Mouse (Mus musculus) kidney, adult 2 months (tissue): ENCODE data around the gene Traf3ip3. TPM values are rescaled to one million over a fixed set of nuclear protein-coding genes. Genes with fewer than 3 reads are reported as not detected.

Experiments
- DNase-seq: peaks from one replicate; pipeline ENCODE4 v3.0.0; 2021
- H3K27ac ChIP-seq: fragments of 200-500 bp; 2 replicates; pipeline ENCODE4 v1.5.1; 2012; ENCODE audit warnings: low read depth, low read length, control low read depth, inconsistent platforms; ENCODE audit not compliant: insufficient read depth
- H3K27me3 ChIP-seq: fragments of 200-500 bp; replicated peaks from 2 replicates; pipeline ENCODE4 v1.6.1; 2012; ENCODE audit warnings: mild to moderate bottlenecking, moderate library complexity, low read length, inconsistent platforms; ENCODE audit not compliant: control insufficient read depth, insufficient read depth
- H3K36me3 ChIP-seq: fragments of 200-500 bp; 2 replicates; pipeline ENCODE4 v1.6.1; 2012; ENCODE audit warnings: mild to moderate bottlenecking, moderate library complexity, low read length, inconsistent platforms; ENCODE audit not compliant: control insufficient read depth, insufficient read depth
- H3K4me1 ChIP-seq: fragments of 200-500 bp; 2 replicates; pipeline ENCODE4 v1.6.1; 2011; ENCODE audit warnings: low read length; ENCODE audit not compliant: control insufficient read depth, insufficient read depth
- H3K4me3 ChIP-seq: fragments of 200-500 bp; 2 replicates; pipeline ENCODE4 v1.5.1; 2011; ENCODE audit warnings: mild to moderate bottlenecking, low read depth, low read length, control low read depth; ENCODE audit not compliant: insufficient read depth
- CTCF ChIP-seq: fragments of 200-500 bp; conservative IDR thresholded peaks from 2 replicates; pipeline ENCODE4 v1.5.1; 2011; ENCODE audit warnings: low read depth, mild to moderate bottlenecking, control low read depth, low read length, moderate library complexity, mixed read lengths; ENCODE audit not compliant: insufficient read depth, insufficient read length
- POLR2A ChIP-seq: fragments of 200-500 bp; IDR thresholded peaks from one replicate; pipeline ENCODE4 v1.6.1; 2011; ENCODE audit warnings: low read depth, low read length, control low read depth
- WGBS: fragments of 180-500 bp; shearing (Covaris S2); methylation state at CpG from one replicate; pipeline ENCODE4 v1.1.7; 2018; 5-methylcytosine and 5-hydroxymethylcytosine counted together
- polyA plus RNA-seq: library from polyadenylated mRNA; depleted of rRNA; stranded (reverse); fragments of >200 nt; gene quantifications from 2 replicates; pipeline ENCODE4 v1.2.3, GENCODE M21; 2012

The Traf3ip3 gene
- polyA plus RNA-seq, 1 experiment: 3.2 TPM

DNA sequence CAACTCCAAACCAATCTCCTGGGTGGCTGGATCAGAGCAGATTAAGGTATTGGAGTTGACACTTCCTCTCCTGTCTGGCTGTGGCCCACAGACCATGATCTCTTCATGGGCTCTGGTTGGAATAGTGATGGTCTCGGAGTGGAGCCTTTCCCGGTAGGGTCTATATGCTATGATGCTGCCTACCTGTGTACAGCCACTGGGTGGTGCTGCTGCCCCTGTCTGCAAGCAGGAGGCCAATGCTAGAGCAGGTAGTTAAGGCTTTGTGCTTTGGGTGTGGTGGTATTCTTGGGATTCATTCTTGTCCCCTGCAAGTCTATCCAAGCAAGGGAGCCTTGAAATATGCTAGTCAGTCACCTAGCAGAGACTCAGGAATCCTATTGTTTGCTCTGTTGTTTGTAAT lies 6.7 kb upstream of the Traf3ip3 start:
- no peak overlapping the region for H3K4me3 ChIP-seq
- DNase-seq: peak; percentile 81
- no peaks in the 10 kb centered on the region for H3K36me3 ChIP-seq
- TF ChIP-seq CTCF: peak; percentile 97
- TF ChIP-seq POLR2A: no peak
- WGBS: 28% methylated on average over 2 of the region's 2 CpGs
- peaks cover 7% of the 10 kb centered on the region; the same call in 1 of the 2 replicates for H3K4me1 ChIP-seq
- no peaks in the 10 kb centered on the region for H3K27me3 ChIP-seq
- no peak overlapping the region for H3K27ac ChIP-seq

DNA sequence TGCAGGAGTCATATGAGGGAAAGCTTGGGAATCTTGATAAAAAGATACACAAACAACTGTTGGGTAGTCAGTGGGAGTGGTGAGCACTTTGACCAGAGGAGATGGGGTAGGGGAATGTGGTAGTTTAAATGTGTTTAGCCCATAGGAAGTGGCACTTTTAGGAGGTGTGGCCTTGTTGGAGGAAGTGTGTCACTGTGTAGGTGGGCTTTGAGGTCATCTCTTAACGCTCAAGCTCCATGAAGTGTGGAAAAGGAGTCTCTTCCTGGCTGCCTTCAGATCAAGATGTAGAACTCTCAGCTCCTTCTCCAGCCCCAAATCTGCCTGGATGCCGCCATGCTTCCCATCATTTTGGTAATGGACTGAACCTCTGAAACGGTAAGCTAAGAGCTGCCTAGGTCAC lies 6.0 kb upstream of the Traf3ip3 start, which contains the start of gene Lamb3:
Gene Lamb3, plus strand, starts transcription at position 197 of the 400 bp plus-strand sequence.
- WGBS: 85% methylated on average over 3 of the region's 3 CpGs
- no peaks in the 10 kb centered on the region for H3K27me3 ChIP-seq
- H3K4me1 ChIP-seq: peaks cover 7% of the 10 kb centered on the region; the same call in 1 of the 2 replicates
- H3K36me3 ChIP-seq: no peaks in the 10 kb centered on the region
- no peak for TF ChIP-seq CTCF
- TF ChIP-seq POLR2A: no peak
- no peak within 1 kb of the TSS for H3K4me3 ChIP-seq
- DNase-seq: no peak
- no peak within 1 kb of the TSS for H3K27ac ChIP-seq

DNA sequence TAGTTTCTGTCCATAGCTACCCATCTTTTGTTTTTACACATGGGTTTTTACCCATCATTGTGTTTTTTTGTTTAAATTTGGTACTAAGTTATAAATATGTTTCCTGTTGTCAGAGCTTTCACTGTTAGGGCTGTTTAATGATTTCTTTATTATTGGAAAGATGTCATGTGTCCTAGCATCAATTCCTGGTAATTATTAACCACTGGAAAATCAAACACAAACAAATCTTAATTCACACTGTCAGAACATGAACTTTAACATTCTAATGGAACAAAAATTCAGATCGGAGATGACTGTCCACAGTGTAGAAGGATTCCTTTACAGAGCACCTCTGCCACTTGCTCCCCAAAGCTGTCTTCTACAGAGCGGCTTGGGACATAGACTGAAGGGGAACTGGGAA lies 3.9 kb upstream of the Traf3ip3 start:
- H3K27ac ChIP-seq: peak overlapping the region; percentile 91
- TF ChIP-seq POLR2A: no peak

DNA sequence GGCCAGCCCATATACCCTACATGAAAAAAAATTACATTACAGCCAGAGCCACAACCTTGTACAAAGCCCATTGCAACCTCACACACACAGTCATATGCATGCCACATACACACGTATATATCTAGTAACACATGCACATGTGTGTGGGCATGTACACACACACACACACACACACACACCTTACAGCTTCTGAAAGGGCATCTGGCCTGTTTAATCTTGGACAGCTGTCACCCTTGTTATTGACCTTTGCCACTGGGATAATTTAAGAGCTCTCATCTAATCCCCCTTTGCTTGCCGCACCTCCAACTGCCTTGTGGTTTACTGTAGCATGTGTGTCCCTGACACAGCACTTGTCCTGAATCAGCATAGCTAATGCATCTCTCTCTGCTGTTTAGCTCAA lies 2.3 kb upstream of the Traf3ip3 start:
- TF ChIP-seq POLR2A (no peak), CTCF (no peak)
- no peak for DNase-seq
- H3K4me3 ChIP-seq: no peak overlapping the region
- no peaks in the 10 kb centered on the region for H3K27me3 ChIP-seq
- H3K4me1 ChIP-seq: peaks cover 7% of the 10 kb centered on the region; the same call in 1 of the 2 replicates
- no peak overlapping the region for H3K27ac ChIP-seq
- WGBS: 86% methylated on average over 2 of the region's 2 CpGs
- H3K36me3 ChIP-seq: no peaks in the 10 kb centered on the region

More for the DNA sequence above, 3.9 kb upstream of the Traf3ip3 start:
- WGBS: 48% methylated on average over 2 of the region's 2 CpGs
- H3K36me3 ChIP-seq: no peaks in the 10 kb centered on the region
- DNase-seq: peak; percentile 74
- peaks cover 7% of the 10 kb centered on the region; the same call in 1 of the 2 replicates for H3K4me1 ChIP-seq
- H3K4me3 ChIP-seq: no peak overlapping the region
- no peaks in the 10 kb centered on the region for H3K27me3 ChIP-seq

DNA sequence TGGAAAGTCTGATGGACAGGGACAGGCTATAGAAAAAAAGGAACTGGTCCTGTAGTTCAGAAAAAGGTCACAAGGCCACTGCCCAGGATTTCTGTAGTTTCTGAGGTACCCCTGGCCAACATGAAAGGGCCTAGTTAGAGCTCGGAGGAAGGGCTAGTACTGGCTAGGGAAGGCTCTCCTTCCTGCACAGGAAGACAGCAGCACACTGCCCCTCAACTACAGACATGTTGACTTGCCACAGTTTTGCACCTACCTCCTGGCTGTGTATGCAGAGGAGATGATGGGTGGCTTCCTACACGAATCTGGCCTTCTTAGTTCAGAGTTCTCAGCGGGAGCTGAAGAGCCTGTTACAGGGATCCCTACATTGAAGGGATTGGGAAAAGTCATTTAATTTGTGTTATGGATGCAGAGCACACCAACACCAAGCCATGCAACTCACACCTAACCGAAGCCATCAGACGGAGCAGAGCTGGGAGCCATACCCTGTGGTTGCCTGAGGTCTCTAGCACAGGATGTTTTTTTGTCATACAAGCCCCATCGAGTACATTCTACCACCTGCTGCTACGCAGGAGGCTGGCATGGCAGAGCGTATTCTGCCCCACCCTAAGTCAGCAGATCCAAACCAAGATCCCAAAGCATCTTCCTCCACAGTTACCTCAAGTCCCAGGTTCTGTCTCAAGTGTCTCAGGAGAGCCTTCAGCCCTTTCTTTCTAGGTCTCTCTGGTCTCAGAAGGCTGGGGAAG lies 692 bp downstream of the Traf3ip3 start:
- no peak for TF ChIP-seq CTCF
- TF ChIP-seq POLR2A: no peak
- Histone ChIP-seq H3K4me1 (peaks cover 3% of the 10 kb centered on the region; the same call in 1 of the 2 replicates), H3K27ac (no peak overlapping the region), H3K4me3 (no peak overlapping the region), H3K36me3 (no peaks in the 10 kb centered on the region), H3K27me3 (no peaks in the 10 kb centered on the region)
- DNase-seq: no peak
- 88% methylated on average over 8 of the region's 8 CpGs for WGBS

DNA sequence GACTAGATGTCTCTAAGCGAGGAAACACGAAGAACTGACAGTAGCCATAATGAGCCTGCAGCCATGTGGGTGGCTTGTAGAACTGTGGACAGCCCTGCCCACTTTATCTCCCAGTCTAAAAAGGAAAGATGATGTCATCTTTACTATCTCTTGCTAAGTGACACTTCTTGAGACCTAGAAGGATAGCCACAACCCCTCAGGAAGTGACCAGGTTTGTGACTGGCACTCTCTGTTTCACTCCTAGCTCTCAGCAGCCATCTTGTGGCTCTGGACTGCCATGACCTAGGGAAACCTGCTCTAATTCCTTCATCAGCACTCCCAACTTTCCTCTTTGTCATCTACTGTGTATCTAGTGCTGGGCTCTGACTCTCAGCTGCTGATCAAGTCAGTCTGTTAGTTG lies 3.2 kb downstream of the Traf3ip3 start:
- Histone ChIP-seq H3K4me1 (no peaks in the 10 kb centered on the region), H3K36me3 (no peaks in the 10 kb centered on the region), H3K4me3 (no peak overlapping the region), H3K27me3 (no peaks in the 10 kb centered on the region), H3K27ac (no peak overlapping the region)
- no peak for TF ChIP-seq POLR2A
- peak; percentile 43 for TF ChIP-seq CTCF
- DNase-seq: no peak
- WGBS: 83% methylated on average over 2 of the region's 2 CpGs

DNA sequence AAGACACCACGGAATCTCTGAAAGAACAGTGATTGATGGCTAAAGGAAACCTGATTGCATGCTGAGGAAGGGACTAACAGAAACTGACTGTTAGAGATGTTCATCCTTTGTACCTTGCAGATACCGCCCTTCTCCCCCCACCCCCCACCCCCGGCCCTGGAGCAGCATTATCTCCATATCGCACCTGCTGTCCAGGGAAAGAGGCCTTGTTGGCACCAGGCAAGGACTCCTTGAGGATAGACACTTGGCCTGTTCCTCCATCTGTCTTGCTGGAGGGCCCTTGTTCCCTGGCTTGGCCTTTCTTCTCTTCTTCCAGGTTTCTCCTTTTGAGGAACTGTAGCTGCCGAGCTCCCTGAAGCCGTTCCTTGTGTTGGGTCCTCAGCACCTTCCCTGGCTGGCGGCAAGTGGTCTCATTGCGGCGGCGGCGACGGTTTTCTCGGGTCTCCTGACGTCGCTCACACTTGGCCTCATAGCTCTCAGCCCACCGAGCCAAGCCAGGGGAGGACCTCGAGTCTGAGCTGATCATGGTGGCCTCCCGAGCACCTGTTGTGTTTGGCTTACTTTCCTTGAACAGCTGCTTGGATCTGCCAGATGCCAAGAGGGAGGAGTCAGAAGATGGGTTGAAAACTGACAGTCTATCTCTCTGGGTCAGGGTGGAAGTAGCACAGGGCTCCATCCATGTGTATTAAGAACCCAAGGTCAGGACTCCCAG lies 3.9 kb downstream of the Traf3ip3 start:
- no peaks in the 10 kb centered on the region for H3K27me3 ChIP-seq
- no peak overlapping the region for H3K4me3 ChIP-seq
- TF ChIP-seq CTCF (no peak), POLR2A (no peak)
- no peak overlapping the region for H3K27ac ChIP-seq
- no peak for DNase-seq
- H3K4me1 ChIP-seq: no peaks in the 10 kb centered on the region
- no peaks in the 10 kb centered on the region for H3K36me3 ChIP-seq
- 89% methylated on average over 18 of the region's 18 CpGs for WGBS
